Mouse (Mus musculus) forebrain, embryonic 15.5 days (tissue): ENCODE results near the gene Ap5s1. TPM values are rescaled to one million over a fixed set of nuclear protein-coding genes. Genes with fewer than 3 reads are reported as not detected.
A peak's percentile ranks its signal among the peaks of the same experiment; 100 is the strongest.

ENCODE experiments used
- ATAC-seq: fragments of 200-750 bp; cut with Nextera tagmentation; replicated peaks from 2 replicates; pipeline ENCODE4 v1.8.0; 2017; ENCODE audit warnings: mild to moderate bottlenecking, moderate TSS enrichment, moderate library complexity
- H3K27ac ChIP-seq: fragments of 300-500 bp; sonication (generic); replicated peaks from 2 replicates; pipeline ENCODE4 v1.5.1; 2015; ENCODE audit warnings: mild to moderate bottlenecking, inconsistent platforms
- H3K27me3 ChIP-seq: fragments of 300-500 bp; sonication (generic); 2 replicates; pipeline ENCODE4 v1.6.1; 2015; ENCODE audit warnings: inconsistent platforms
- H3K36me3 ChIP-seq: fragments of 300-500 bp; sonication (generic); 2 replicates; pipeline ENCODE4 v1.6.1; 2015; ENCODE audit warnings: mild to moderate bottlenecking, inconsistent platforms
- H3K4me1 ChIP-seq: fragments of 300-500 bp; sonication (generic); 2 replicates; pipeline ENCODE4 v1.6.1; 2015; ENCODE audit warnings: inconsistent platforms
- H3K4me2 ChIP-seq: fragments of 300-500 bp; sonication (generic); replicated peaks from 2 replicates; pipeline ENCODE4 v1.6.1; 2015; ENCODE audit warnings: mild to moderate bottlenecking, inconsistent platforms
- H3K4me3 ChIP-seq: fragments of 300-500 bp; sonication (generic); 2 replicates; pipeline ENCODE4 v1.5.1; 2015; ENCODE audit warnings: mild to moderate bottlenecking, inconsistent platforms
- H3K9ac ChIP-seq: fragments of 300-500 bp; sonication (generic); replicated peaks from 2 replicates; pipeline ENCODE4 v1.6.1; 2015; ENCODE audit warnings: mild to moderate bottlenecking, inconsistent platforms
- H3K9me3 ChIP-seq: fragments of 300-500 bp; sonication (generic); 2 replicates; pipeline ENCODE4 v1.6.1; 2016; ENCODE audit warnings: inconsistent platforms
- WGBS: fragments of 180-500 bp; shearing (Covaris S2); methylation state at CpG from one replicate; pipeline ENCODE4 v1.1.7; 2015; ENCODE audit warnings: mixed read lengths; 5-methylcytosine and 5-hydroxymethylcytosine counted together
- polyA plus RNA-seq: library from polyadenylated mRNA; unstranded; fragments of >200 nt; fragmentation: Nextera tagmentation; extraction: Ambion mirVana; gene quantifications from 2 replicates; pipeline ENCODE4 v1.2.1, GENCODE M21; 2015

Gene Ap5s1
- polyA plus RNA-seq, result 36.5 and 37.0 TPM in 2 replicates

GRCm38 (mm10) chr2:131206778-131207177, at the start of gene Ap5s1:
Ap5s1 (plus strand) TSS chr2:131207078.
- no peak within 1 kb of the TSS for H3K4me3 ChIP-seq
- 84% methylated on average over 4 of the region's 4 CpGs for WGBS
- H3K36me3 ChIP-seq, result no peaks in the 10 kb centered on the region
- peaks cover 15% of the 10 kb centered on the region for H3K4me1 ChIP-seq
- no peaks in the 10 kb centered on the region for H3K9me3 ChIP-seq
- no peak for ATAC-seq
- H3K27ac ChIP-seq, result no peak within 1 kb of the TSS
- no peak within 1 kb of the TSS for H3K9ac ChIP-seq
- H3K27me3 ChIP-seq, result no peaks in the 10 kb centered on the region
- no peak within 1 kb of the TSS for H3K4me2 ChIP-seq

GRCm38 (mm10) chr2:131159491-131159910, 47.4 kb upstream of the Ap5s1 start:
- peak; percentile 80 for ATAC-seq
- H3K9ac ChIP-seq, result peak overlapping the region; percentile 78
- H3K4me2 ChIP-seq, result peak overlapping the region; percentile 60
- H3K4me3 ChIP-seq, result peak overlapping the region; percentile 70
- peaks cover 30% of the 10 kb centered on the region for H3K4me1 ChIP-seq
- WGBS, result under 1% methylated on average over 18 of the region's 18 CpGs
- no peaks in the 10 kb centered on the region for H3K9me3 ChIP-seq
- H3K27ac ChIP-seq, result peak overlapping the region; percentile 94
- H3K27me3 ChIP-seq, result no peaks in the 10 kb centered on the region
- H3K36me3 ChIP-seq, result no peaks in the 10 kb centered on the region

- Histone ChIP-seq H3K4me1 (peaks cover 30% of the 10 kb centered on the region), H3K36me3 (no peaks in the 10 kb centered on the region), H3K4me3 (peak within 1 kb of the TSS; percentile 70), H3K27ac (peak within 1 kb of the TSS; percentile 94), H3K9me3 (no peaks in the 10 kb centered on the region), H3K4me2 (peak within 1 kb of the TSS; percentile 60), H3K9ac (peak within 1 kb of the TSS; percentile 78), H3K27me3 (no peaks in the 10 kb centered on the region)
- peak; percentile 98 for ATAC-seq
- WGBS, result under 1% methylated on average over 54 of the region's 54 CpGs
These were observed 46.8 kb upstream of the Ap5s1 start, which contains the start of gene 1700037H04Rik for GRCm38 (mm10) chr2:131159938-131160581. 1700037H04Rik (minus strand) TSS chr2:131160081.

- peak overlapping the region; percentile 60 for H3K9ac ChIP-seq
- ATAC-seq, result no peak
- H3K27ac ChIP-seq, result peak overlapping the region; percentile 94
- H3K9me3 ChIP-seq, result no peaks in the 10 kb centered on the region
- H3K36me3 ChIP-seq, result no peaks in the 10 kb centered on the region
- WGBS, result under 1% methylated on average over 17 of the region's 17 CpGs
- peak overlapping the region; percentile 70 for H3K4me3 ChIP-seq
- peaks cover 30% of the 10 kb centered on the region for H3K4me1 ChIP-seq
- peak overlapping the region; percentile 60 for H3K4me2 ChIP-seq
- H3K27me3 ChIP-seq, result no peaks in the 10 kb centered on the region
These were observed 46.2 kb upstream of the Ap5s1 start for GRCm38 (mm10) chr2:131160671-131161111.

GRCm38 (mm10) chr2:131163924-131164323, 43.0 kb upstream of the Ap5s1 start:
- peaks cover 10% of the 10 kb centered on the region for H3K4me1 ChIP-seq
- H3K4me3 ChIP-seq, result no peak overlapping the region
- no peak overlapping the region for H3K4me2 ChIP-seq
- WGBS, result 73% methylated on average over 7 of the region's 7 CpGs
- ATAC-seq, result no peak
- no peaks in the 10 kb centered on the region for H3K36me3 ChIP-seq
- no peaks in the 10 kb centered on the region for H3K9me3 ChIP-seq
- no peak overlapping the region for H3K27ac ChIP-seq
- H3K27me3 ChIP-seq, result no peaks in the 10 kb centered on the region
- no peak overlapping the region for H3K9ac ChIP-seq

GRCm38 (mm10) chr2:131166172-131166571, 40.7 kb upstream of the Ap5s1 start:
- Histone ChIP-seq H3K4me1 (peaks cover 4% of the 10 kb centered on the region; the same call in 1 of the 2 replicates), H3K9me3 (no peaks in the 10 kb centered on the region), H3K4me2 (no peak overlapping the region), H3K27me3 (no peaks in the 10 kb centered on the region), H3K36me3 (no peaks in the 10 kb centered on the region), H3K4me3 (no peak overlapping the region), H3K27ac (no peak overlapping the region), H3K9ac (no peak overlapping the region)
- 89% methylated on average over 2 of the region's 2 CpGs for WGBS
- no peak for ATAC-seq

GRCm38 (mm10) chr2:131167984-131168383, 38.9 kb upstream of the Ap5s1 start:
- Histone ChIP-seq H3K9me3 (no peaks in the 10 kb centered on the region), H3K4me3 (no peak overlapping the region), H3K36me3 (no peaks in the 10 kb centered on the region), H3K9ac (no peak overlapping the region), H3K27me3 (peaks cover 4% of the 10 kb centered on the region), H3K27ac (no peak overlapping the region), H3K4me2 (no peak overlapping the region), H3K4me1 (0 out of 2 replicates have a peak, but pooled peaks cover 4% of the 10 kb centered on the region)
- ATAC-seq, result no peak
- WGBS, result 86% methylated on average over 6 of the region's 6 CpGs

GRCm38 (mm10) chr2:131168914-131169313, 38.0 kb upstream of the Ap5s1 start:
- H3K4me1 ChIP-seq, result peaks cover 10% of the 10 kb centered on the region
- 53% methylated on average over 1 of the region's 1 CpGs for WGBS
- H3K4me3 ChIP-seq, result no peak overlapping the region
- no peak overlapping the region for H3K27ac ChIP-seq
- 0 out of 2 replicates have a peak, but pooled peaks have one; percentile 11 for ATAC-seq
- no peak overlapping the region for H3K4me2 ChIP-seq
- no peaks in the 10 kb centered on the region for H3K36me3 ChIP-seq
- no peaks in the 10 kb centered on the region for H3K9me3 ChIP-seq
- H3K27me3 ChIP-seq, result peaks cover 4% of the 10 kb centered on the region
- H3K9ac ChIP-seq, result no peak overlapping the region

- 23% methylated on average over 9 of the region's 9 CpGs for WGBS
- Histone ChIP-seq H3K4me1 (peaks cover 26% of the 10 kb centered on the region), H3K9me3 (no peaks in the 10 kb centered on the region), H3K36me3 (no peaks in the 10 kb centered on the region), H3K4me3 (no peak overlapping the region), H3K27ac (no peak overlapping the region), H3K4me2 (no peak overlapping the region), H3K9ac (no peak overlapping the region), H3K27me3 (peaks cover 4% of the 10 kb centered on the region)
- no peak for ATAC-seq
These were observed 35.9 kb upstream of the Ap5s1 start for GRCm38 (mm10) chr2:131170936-131171335.

GRCm38 (mm10) chr2:131171401-131172104, 35.3 kb upstream of the Ap5s1 start:
- Histone ChIP-seq H3K36me3 (no peaks in the 10 kb centered on the region), H3K9me3 (no peaks in the 10 kb centered on the region), H3K4me2 (no peak overlapping the region), H3K4me3 (no peak overlapping the region), H3K4me1 (peaks cover 32% of the 10 kb centered on the region), H3K9ac (no peak overlapping the region), H3K27ac (no peak overlapping the region), H3K27me3 (peaks cover 4% of the 10 kb centered on the region)
- WGBS, result 10% methylated on average over 43 of the region's 43 CpGs
- no peak for ATAC-seq

GRCm38 (mm10) chr2:131172322-131172721, 34.6 kb upstream of the Ap5s1 start:
- H3K4me2 ChIP-seq, result no peak overlapping the region
- no peak overlapping the region for H3K4me3 ChIP-seq
- H3K36me3 ChIP-seq, result no peaks in the 10 kb centered on the region
- no peak overlapping the region for H3K9ac ChIP-seq
- H3K9me3 ChIP-seq, result no peaks in the 10 kb centered on the region
- peaks cover 4% of the 10 kb centered on the region for H3K27me3 ChIP-seq
- H3K27ac ChIP-seq, result no peak overlapping the region
- 46% methylated on average over 9 of the region's 9 CpGs for WGBS
- H3K4me1 ChIP-seq, result peaks cover 40% of the 10 kb centered on the region
- no peak for ATAC-seq

GRCm38 (mm10) chr2:131174700-131175099, 32.2 kb upstream of the Ap5s1 start:
- Histone ChIP-seq H3K9me3 (no peaks in the 10 kb centered on the region), H3K4me3 (peak overlapping the region; percentile 42), H3K36me3 (no peaks in the 10 kb centered on the region), H3K9ac (no peak overlapping the region; the same call in 1 of the 2 replicates), H3K4me1 (peaks cover 54% of the 10 kb centered on the region), H3K4me2 (peak overlapping the region; percentile 70), H3K27me3 (peaks cover 4% of the 10 kb centered on the region), H3K27ac (no peak overlapping the region)
- 6% methylated on average over 11 of the region's 11 CpGs for WGBS
- ATAC-seq, result peak; percentile 65
